Mouse (Mus musculus) limb, embryonic 11.5 days (tissue): ENCODE results near the gene Sertad1. TPM values are rescaled to one million over a fixed set of nuclear protein-coding genes. Genes with fewer than 3 reads are reported as not detected.

Source experiments
- ATAC-seq: fragments of 200-750 bp; cut with Nextera tagmentation; 2 replicates; pipeline ENCODE4 v1.8.0; 2017; ENCODE audit warnings: low read depth; ENCODE audit not compliant: insufficient number of reproducible peaks, low FRiP score, low TSS enrichment
- DNase-seq: peaks from one replicate; pipeline ENCODE4 v3.0.0-alpha.2; 2015; ENCODE audit warnings: low spot score
- H3K27ac ChIP-seq: fragments of 300-500 bp; sonication (generic); replicated peaks from 2 replicates; pipeline ENCODE4 v1.5.1; 2014; ENCODE audit warnings: low read depth, mild to moderate bottlenecking, low read length
- H3K27me3 ChIP-seq: fragments of 300-500 bp; sonication (generic); 2 replicates; pipeline ENCODE4 v1.6.1; 2014; ENCODE audit warnings: mild to moderate bottlenecking, low read length, mixed read lengths; ENCODE audit not compliant: control insufficient read depth, insufficient read depth
- H3K36me3 ChIP-seq: fragments of 300-500 bp; sonication (generic); 2 replicates; pipeline ENCODE4 v1.6.1; 2014; ENCODE audit warnings: mild to moderate bottlenecking, low read length, moderate library complexity, mixed read lengths; ENCODE audit not compliant: control insufficient read depth, insufficient read depth
- H3K4me1 ChIP-seq: fragments of 300-500 bp; sonication (generic); 2 replicates; pipeline ENCODE4 v1.6.1; 2014; ENCODE audit warnings: low read length, mixed read lengths; ENCODE audit not compliant: control insufficient read depth, insufficient read depth
- H3K4me2 ChIP-seq: fragments of 300-500 bp; sonication (generic); 2 replicates; pipeline ENCODE4 v1.6.1; 2014; ENCODE audit warnings: low read depth, mild to moderate bottlenecking, moderate library complexity; ENCODE audit not compliant: severe bottlenecking
- H3K4me3 ChIP-seq: fragments of 300-500 bp; sonication (generic); 2 replicates; pipeline ENCODE4 v1.5.1; 2014; ENCODE audit warnings: low read depth, low read length
- H3K9ac ChIP-seq: fragments of 300-500 bp; sonication (generic); 2 replicates; pipeline ENCODE4 v1.6.1; 2014; ENCODE audit warnings: mild to moderate bottlenecking, low read length
- H3K9me3 ChIP-seq: fragments of 300-500 bp; sonication (generic); 2 replicates; pipeline ENCODE4 v1.6.1; 2016; ENCODE audit warnings: low read length; ENCODE audit not compliant: control insufficient read depth
- WGBS: fragments of 180-500 bp; shearing (Covaris S2); extraction: QIAGEN DNeasy Blood & Tissue Kit; methylation state at CpG from one replicate; pipeline ENCODE4 v1.1.7; 2014; 5-methylcytosine and 5-hydroxymethylcytosine counted together
- polyA plus RNA-seq: library from polyadenylated mRNA; unstranded; fragments of >200 nt; fragmentation: Nextera tagmentation; extraction: Ambion mirVana; gene quantifications from 2 replicates; pipeline ENCODE4 v1.2.1, GENCODE M21; 2014

Gene Sertad1
- polyA plus RNA-seq, 1 experiment from 2014 or later: 29.0 TPM

DNA sequence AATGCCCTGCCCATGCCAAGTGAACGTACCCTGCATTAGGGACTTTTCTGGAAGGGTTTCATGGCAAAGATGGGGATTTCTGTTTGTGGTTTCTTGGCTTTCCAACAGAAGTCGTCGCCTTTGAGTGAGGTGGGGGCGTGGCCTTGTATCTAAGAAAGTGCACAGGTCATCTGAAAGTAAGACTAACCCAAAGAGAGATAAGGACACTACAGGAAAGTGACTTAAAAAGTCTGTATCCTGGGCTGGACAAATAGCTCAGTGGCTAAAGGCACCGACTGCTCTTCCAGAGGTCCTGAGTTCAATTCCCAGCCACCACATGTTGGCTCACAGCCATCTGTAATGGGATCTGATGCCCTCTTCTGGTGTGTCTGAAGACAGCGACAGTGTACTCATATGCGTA, 8.1 kb upstream of the Sertad1 start:
- no peaks in the 10 kb centered on the region for H3K9me3 ChIP-seq
- H3K36me3 ChIP-seq: peaks cover 2% of the 10 kb centered on the region; the same call in 1 of the 2 replicates
- H3K4me3 ChIP-seq: no peak overlapping the region
- peaks cover 3% of the 10 kb centered on the region; the same call in 1 of the 2 replicates for H3K4me1 ChIP-seq
- ATAC-seq (no peak), DNase-seq (no peak)
- no peak overlapping the region for H3K9ac ChIP-seq
- WGBS: 87% methylated on average over 7 of the region's 7 CpGs
- H3K4me2 ChIP-seq: no peak overlapping the region
- no peaks in the 10 kb centered on the region for H3K27me3 ChIP-seq
- H3K27ac ChIP-seq: no peak overlapping the region

DNA sequence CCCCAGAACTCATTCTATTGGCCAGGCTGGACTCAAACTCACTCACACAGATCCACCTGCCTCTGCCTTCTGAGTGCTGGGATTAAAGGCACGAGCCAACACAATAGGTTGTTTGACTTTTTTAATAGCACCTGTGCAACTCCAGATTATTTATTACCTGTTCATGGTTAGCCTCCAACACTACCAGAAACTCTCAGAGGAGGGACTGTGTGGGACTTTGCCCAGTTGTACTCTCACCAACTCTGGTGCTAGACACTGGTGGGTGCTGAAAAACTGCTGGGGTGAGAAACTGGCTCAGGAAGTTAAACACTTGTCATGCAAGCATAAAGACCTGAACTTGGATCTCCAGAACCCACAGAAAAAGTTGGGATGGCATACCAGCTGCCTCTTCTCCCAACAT, 7.0 kb upstream of the Sertad1 start:
- H3K4me3 ChIP-seq: no peak overlapping the region
- ATAC-seq (no peak), DNase-seq (no peak)
- H3K27ac ChIP-seq: no peak overlapping the region
- 66% methylated on average over 1 of the region's 1 CpGs for WGBS
- no peaks in the 10 kb centered on the region for H3K27me3 ChIP-seq
- no peaks in the 10 kb centered on the region for H3K9me3 ChIP-seq
- no peak overlapping the region for H3K4me2 ChIP-seq
- H3K9ac ChIP-seq: no peak overlapping the region
- peaks cover 2% of the 10 kb centered on the region; the same call in 1 of the 2 replicates for H3K36me3 ChIP-seq
- H3K4me1 ChIP-seq: peaks cover 3% of the 10 kb centered on the region; the same call in 1 of the 2 replicates

DNA sequence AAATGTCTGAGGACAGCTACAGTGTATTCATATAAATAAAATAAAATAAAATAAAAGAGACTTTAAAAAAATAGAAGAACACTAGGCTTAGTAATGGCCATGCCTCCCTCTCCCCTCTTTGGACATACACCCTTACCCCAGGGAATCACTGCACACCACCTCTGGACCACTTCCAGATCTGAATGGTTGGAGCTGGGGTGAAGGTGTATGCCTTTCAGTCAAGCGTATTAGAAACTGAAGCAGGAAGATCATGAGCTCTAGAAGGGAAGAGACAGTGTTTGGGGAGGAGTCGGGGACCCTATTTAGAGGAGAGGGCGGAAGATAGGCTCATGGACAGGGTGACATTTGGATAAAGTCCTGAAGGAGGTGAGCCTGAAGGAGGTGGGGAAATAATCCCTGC, 6.2 kb upstream of the Sertad1 start:
- WGBS: 72% methylated on average over 3 of the region's 3 CpGs
- ATAC-seq: no peak
- Histone ChIP-seq H3K4me2 (no peak overlapping the region), H3K27ac (peak overlapping the region; percentile 36; the same call in 1 of the 2 replicates), H3K36me3 (peaks cover 2% of the 10 kb centered on the region; the same call in 1 of the 2 replicates), H3K4me3 (no peak overlapping the region), H3K9me3 (no peaks in the 10 kb centered on the region), H3K4me1 (peaks cover 3% of the 10 kb centered on the region; the same call in 1 of the 2 replicates), H3K9ac (no peak overlapping the region), H3K27me3 (no peaks in the 10 kb centered on the region)
- DNase-seq: no peak

DNA sequence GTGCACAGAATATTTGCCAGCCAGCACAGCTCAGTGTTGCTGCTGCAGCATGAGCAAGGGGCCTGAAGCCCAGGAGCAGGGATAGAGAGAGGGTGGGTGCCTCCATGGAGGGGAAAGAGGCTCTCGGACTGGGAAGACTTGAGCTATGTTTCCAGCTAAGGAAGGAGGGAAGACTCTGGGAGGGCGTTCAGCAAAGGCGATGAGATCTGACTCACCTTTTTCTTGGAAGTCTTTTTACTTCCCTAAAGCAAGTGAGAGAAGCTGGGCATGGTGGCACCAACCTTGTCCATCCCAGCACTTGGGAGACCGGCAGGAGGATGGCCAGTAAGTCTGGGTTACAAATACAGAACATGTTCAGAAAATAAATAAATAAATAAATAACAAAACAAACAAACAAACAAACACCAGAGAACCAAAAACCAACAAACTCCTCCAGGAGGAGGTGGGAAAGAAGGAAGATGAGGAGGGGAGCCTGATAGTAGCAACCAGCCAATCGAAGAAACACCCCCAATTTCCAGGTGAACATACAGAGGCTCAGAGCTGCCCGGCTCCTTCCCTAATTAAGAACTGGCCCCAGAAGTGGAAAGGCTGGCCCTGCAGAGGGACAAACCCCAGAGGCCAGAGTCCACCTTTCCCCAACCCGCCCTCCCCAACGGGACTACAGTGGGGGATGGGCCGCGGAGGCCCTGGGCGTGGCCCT, 5.6 kb upstream of the Sertad1 start:
- H3K36me3 ChIP-seq: peaks cover 2% of the 10 kb centered on the region; the same call in 1 of the 2 replicates
- peaks cover 3% of the 10 kb centered on the region; the same call in 1 of the 2 replicates for H3K4me1 ChIP-seq
- WGBS: 12% methylated on average over 11 of the region's 11 CpGs

DNA sequence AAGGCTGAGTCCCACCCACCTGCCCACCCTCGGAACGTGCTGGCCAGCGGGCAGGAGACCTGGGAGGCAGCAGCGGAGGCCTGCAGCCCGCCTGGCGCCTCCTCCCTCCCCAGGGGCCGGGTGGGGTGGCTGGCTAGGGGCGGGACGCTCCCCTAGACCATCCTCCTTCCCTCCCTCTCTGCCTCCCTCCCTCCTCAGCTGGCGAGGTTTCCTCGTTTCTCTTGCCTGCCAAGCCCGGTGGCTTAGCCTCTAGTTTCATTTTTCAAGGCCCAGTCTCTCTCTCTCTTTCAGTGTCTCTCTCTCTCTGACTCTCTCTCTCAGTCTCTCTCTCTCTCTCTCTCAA, 5.1 kb upstream of the Sertad1 start:
- Histone ChIP-seq H3K36me3 (peaks cover under 1% of the 10 kb centered on the region; the same call in 1 of the 2 replicates), H3K27ac (0 out of 2 replicates have a peak overlapping the region, but pooled peaks have one; percentile 10), H3K4me3 (peak overlapping the region; percentile 7), H3K4me1 (peaks cover 3% of the 10 kb centered on the region; the same call in 1 of the 2 replicates), H3K27me3 (no peaks in the 10 kb centered on the region), H3K4me2 (peak overlapping the region; percentile 49), H3K9me3 (no peaks in the 10 kb centered on the region), H3K9ac (peak overlapping the region; percentile 22; the same call in 1 of the 2 replicates)
- WGBS: 0% methylated on average over 11 of the region's 12 CpGs
- DNase-seq (peak; percentile 85), ATAC-seq (peak; percentile 88)

More for the DNA sequence above, 5.6 kb upstream of the Sertad1 start:
- DNase-seq: no peak
- H3K27ac ChIP-seq: peak overlapping the region; percentile 36; the same call in 1 of the 2 replicates
- no peaks in the 10 kb centered on the region for H3K27me3 ChIP-seq
- no peaks in the 10 kb centered on the region for H3K9me3 ChIP-seq
- no peak overlapping the region; the same call in 1 of the 2 replicates for H3K9ac ChIP-seq
- no peak for ATAC-seq
- H3K4me3 ChIP-seq: peak overlapping the region; percentile 7
- H3K4me2 ChIP-seq: peak overlapping the region; percentile 49

DNA sequence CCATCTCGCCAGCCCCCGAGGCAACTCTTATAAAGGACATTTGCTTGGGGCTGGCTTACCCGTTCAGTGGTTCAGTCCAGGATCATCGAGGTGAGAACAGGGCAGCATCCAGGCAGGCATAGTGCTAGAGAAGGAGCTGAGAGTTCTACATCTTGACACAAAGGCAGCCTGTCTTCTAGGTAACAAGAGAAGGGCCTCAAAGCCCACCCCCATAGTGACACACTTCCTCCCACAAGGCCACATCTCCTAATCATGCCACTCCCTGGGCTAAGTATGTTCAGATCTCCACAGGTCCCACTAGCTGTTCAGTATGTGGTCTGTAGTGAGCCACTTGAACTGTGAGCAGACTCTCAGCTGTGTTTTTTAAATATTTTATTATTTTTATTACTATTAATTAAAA, 2.9 kb upstream of the Sertad1 start:
- no peak for ATAC-seq
- 88% methylated on average over 4 of the region's 4 CpGs for WGBS
- DNase-seq: no peak
- Histone ChIP-seq H3K4me2 (no peak overlapping the region), H3K9me3 (no peaks in the 10 kb centered on the region), H3K4me3 (no peak overlapping the region), H3K27ac (no peak overlapping the region), H3K27me3 (no peaks in the 10 kb centered on the region), H3K9ac (no peak overlapping the region), H3K36me3 (no peaks in the 10 kb centered on the region), H3K4me1 (peaks cover 10% of the 10 kb centered on the region)

DNA sequence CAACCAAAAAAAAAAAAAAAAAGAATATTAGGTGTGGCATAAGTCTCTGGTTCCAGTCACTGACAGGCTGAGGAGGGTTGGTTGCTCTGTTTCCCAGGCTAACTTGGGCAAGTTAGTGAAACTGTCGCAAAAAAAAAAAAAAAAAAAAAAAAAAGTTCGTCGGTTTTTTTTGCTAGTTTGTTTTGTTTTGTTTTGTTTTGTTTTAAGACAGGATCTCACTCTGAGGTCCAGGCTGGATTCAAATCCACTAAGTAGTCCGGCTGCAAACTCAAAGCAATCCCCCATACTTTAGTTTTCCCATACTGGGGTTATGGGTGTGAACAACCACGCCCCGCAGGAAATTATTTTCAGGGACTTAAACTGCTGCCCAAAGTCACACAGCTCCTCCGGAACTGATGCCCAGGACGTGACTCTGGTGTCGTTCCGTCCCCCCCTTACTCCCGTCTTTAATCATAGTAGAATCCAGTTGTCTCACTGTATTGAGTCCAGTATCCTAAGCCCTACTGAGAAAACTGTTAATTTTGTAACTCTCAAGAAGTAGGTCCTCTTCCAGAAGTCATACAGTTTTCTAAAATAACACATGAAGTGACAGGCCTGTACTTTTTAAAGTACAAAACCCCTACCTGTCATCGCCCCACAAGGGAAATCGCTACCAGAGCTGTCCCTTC, 474 bp upstream of the Sertad1 start:
- Histone ChIP-seq H3K4me2 (peak overlapping the region; percentile 66), H3K9ac (no peak overlapping the region; the same call in 1 of the 2 replicates), H3K27ac (0 out of 2 replicates have a peak overlapping the region, but pooled peaks have one; percentile 9), H3K36me3 (no peaks in the 10 kb centered on the region; the same call in 1 of the 2 replicates), H3K9me3 (no peaks in the 10 kb centered on the region), H3K4me1 (peaks cover 9% of the 10 kb centered on the region), H3K4me3 (peak overlapping the region; percentile 78), H3K27me3 (no peaks in the 10 kb centered on the region)
- peak; percentile 2; the same call in 1 of the 2 replicates for ATAC-seq
- 3% methylated on average over 13 of the region's 13 CpGs for WGBS
- peak; percentile 35 for DNase-seq

DNA sequence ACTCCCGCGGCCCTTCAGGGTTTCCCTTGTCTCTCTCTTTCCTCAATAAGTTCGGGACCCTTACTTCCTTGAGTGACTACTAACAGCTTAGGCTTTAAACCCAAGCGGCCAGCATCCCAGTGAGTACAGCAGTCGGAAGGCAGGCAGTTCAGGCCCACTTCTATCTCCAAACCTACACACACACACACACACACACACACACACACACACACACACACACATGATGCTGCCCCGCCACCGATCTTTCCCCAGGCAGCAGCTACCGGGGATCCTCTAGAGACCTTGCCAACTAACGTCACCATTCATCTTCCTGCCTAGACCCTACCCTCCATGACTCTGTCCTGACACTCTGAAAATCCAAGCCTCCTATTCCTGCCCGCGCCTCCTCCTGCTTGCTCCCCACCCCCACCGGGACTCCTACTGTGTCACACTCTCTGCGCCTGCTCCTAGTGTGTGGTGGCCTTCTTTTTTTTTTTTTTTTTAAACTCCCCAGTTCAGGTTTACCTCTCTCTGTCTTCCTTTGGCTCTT, 1.1 kb downstream of the Sertad1 start:
- no peaks in the 10 kb centered on the region for H3K27me3 ChIP-seq
- H3K4me1 ChIP-seq: peaks cover 9% of the 10 kb centered on the region; the same call in 1 of the 2 replicates
- H3K9me3 ChIP-seq: no peaks in the 10 kb centered on the region
- H3K4me2 ChIP-seq: peak overlapping the region; percentile 66
- DNase-seq: peak; percentile 42
- peak overlapping the region; percentile 78 for H3K4me3 ChIP-seq
- H3K9ac ChIP-seq: peak overlapping the region; percentile 82
- WGBS: 4% methylated on average over 13 of the region's 13 CpGs
- H3K36me3 ChIP-seq: no peaks in the 10 kb centered on the region; the same call in 1 of the 2 replicates
- peak overlapping the region; percentile 97 for H3K27ac ChIP-seq
- ATAC-seq: no peak
